Mouse (Mus musculus) lung, postnatal 0 days (tissue): Measurements from ENCODE around the gene Gm20388. TPM values are rescaled to one million over a fixed set of nuclear protein-coding genes. Genes with fewer than 3 reads are reported as not detected.

Experiments
- ATAC-seq: fragments of 200-750 bp; cut with Nextera tagmentation; 2 replicates; pipeline ENCODE4 v1.8.0; 2017; ENCODE audit warnings: moderate library complexity
- DNase-seq: peaks from one replicate; pipeline ENCODE4 v3.0.0-alpha.2; 2016; ENCODE audit warnings: low spot score
- H3K27ac ChIP-seq: fragments of 300-500 bp; sonication (generic); 2 replicates; pipeline ENCODE4 v1.5.1; 2014; ENCODE audit warnings: antibody characterized with exemption, mild to moderate bottlenecking, low read length, mixed read lengths
- H3K27me3 ChIP-seq: fragments of 300-500 bp; sonication (generic); replicated peaks from 2 replicates; pipeline ENCODE4 v1.6.1; 2014; ENCODE audit warnings: low read length, mixed read lengths; ENCODE audit not compliant: insufficient read depth
- H3K36me3 ChIP-seq: fragments of 300-500 bp; sonication (generic); 2 replicates; pipeline ENCODE4 v1.6.1; 2014; ENCODE audit warnings: low read length, mixed read lengths; ENCODE audit not compliant: insufficient read depth
- H3K4me1 ChIP-seq: fragments of 300-500 bp; sonication (generic); 2 replicates; pipeline ENCODE4 v1.6.1; 2014; ENCODE audit warnings: antibody characterized with exemption, low read depth, low read length, mixed read lengths; ENCODE audit not compliant: insufficient read depth
- H3K4me2 ChIP-seq: fragments of 300-500 bp; sonication (generic); replicated peaks from 2 replicates; pipeline ENCODE4 v1.6.1; 2014; ENCODE audit warnings: low read depth, mild to moderate bottlenecking, low read length, moderate library complexity, mixed read lengths
- H3K4me3 ChIP-seq: fragments of 300-500 bp; sonication (generic); 2 replicates; pipeline ENCODE4 v1.5.1; 2014; ENCODE audit warnings: low read depth, low read length
- H3K9ac ChIP-seq: fragments of 300-500 bp; sonication (generic); replicated peaks from 2 replicates; pipeline ENCODE4 v1.6.1; 2014; ENCODE audit warnings: low read depth, mild to moderate bottlenecking
- H3K9me3 ChIP-seq: fragments of 300-500 bp; sonication (generic); 2 replicates; pipeline ENCODE4 v1.6.1; 2016; ENCODE audit warnings: low read length, mixed read lengths
- CTCF ChIP-seq: IDR thresholded peaks from 2 replicates; pipeline ENCODE4 v1.5.1; 2016; ENCODE audit warnings: antibody characterized with exemption, mild to moderate bottlenecking
- EP300 ChIP-seq: IDR thresholded peaks from 2 replicates; pipeline ENCODE4 v1.6.1; 2016; ENCODE audit warnings: antibody characterized with exemption, mild to moderate bottlenecking, control low read depth
- WGBS: fragments of 180-500 bp; shearing (Covaris S2); extraction: QIAGEN DNeasy Blood & Tissue Kit; methylation state at CpG from one replicate; pipeline ENCODE4 v1.1.7; 2014; 5-methylcytosine and 5-hydroxymethylcytosine counted together
- polyA plus RNA-seq: library from polyadenylated mRNA; unstranded; fragments of >200 nt; fragmentation: Nextera tagmentation; extraction: Ambion mirVana; gene quantifications from 2 replicates; pipeline ENCODE4 v1.2.1, GENCODE M21; 2015

Gene Gm20388
- polyA plus RNA-seq, 1 experiment from 2014 or later = not detected

DNA sequence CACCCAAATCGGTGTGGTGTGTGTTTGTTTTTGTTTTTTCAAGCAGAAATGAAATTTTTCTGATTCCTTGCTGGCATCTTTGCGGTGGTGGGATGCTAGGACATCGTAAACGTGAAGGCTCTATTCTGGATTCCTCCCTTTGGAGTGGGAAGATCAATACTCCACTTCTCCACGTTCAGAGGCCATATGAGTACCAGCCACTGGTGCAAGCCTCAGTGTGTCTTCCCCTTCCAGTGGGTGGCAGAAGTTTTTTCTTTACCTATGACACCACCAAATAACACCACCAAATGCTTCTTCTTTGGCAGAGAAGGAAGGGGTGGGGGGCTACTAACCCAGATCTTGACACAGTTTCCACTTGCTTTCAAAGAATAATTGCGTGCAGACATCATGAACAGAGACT is 1215.5 kb downstream of the Gm20388 start:
- Histone ChIP-seq H3K4me3 (no peak overlapping the region), H3K9ac (no peak overlapping the region), H3K36me3 (no peaks in the 10 kb centered on the region), H3K4me1 (peaks cover 3% of the 10 kb centered on the region; the same call in 1 of the 2 replicates), H3K4me2 (no peak overlapping the region), H3K27me3 (peaks cover 56% of the 10 kb centered on the region), H3K27ac (no peak overlapping the region), H3K9me3 (no peaks in the 10 kb centered on the region)
- ATAC-seq = no peak
- TF ChIP-seq CTCF (no peak), EP300 (no peak)
- no peak for DNase-seq
- 11% methylated on average over 6 of the region's 6 CpGs for WGBS

DNA sequence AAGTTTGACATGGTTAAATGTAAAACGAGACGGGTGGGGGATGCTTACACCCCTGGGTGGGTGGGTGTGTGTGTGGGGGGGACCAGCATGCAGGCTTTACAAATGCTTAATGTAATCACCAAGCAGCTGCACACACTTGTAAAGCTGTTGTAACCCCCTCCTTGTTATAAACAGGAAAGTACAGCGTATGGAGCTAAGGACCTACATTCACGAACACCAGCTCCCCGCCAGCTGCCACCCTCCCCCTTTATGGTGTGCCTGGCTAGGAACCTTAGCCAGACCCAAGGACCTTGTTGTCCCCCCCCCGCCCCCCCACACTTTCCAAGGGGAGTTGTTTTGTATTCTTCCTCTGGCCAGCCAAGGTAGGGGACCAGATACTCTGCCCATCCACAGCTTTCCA is 1216.1 kb downstream of the Gm20388 start:
- Histone ChIP-seq H3K4me1 (peaks cover 3% of the 10 kb centered on the region; the same call in 1 of the 2 replicates), H3K36me3 (no peaks in the 10 kb centered on the region), H3K27me3 (peaks cover 51% of the 10 kb centered on the region), H3K4me2 (no peak overlapping the region), H3K9me3 (no peaks in the 10 kb centered on the region), H3K9ac (no peak overlapping the region), H3K27ac (no peak overlapping the region), H3K4me3 (no peak overlapping the region)
- WGBS = 4% methylated on average over 6 of the region's 6 CpGs
- TF ChIP-seq CTCF (no peak), EP300 (no peak)
- DNase-seq = no peak
- ATAC-seq = no peak

DNA sequence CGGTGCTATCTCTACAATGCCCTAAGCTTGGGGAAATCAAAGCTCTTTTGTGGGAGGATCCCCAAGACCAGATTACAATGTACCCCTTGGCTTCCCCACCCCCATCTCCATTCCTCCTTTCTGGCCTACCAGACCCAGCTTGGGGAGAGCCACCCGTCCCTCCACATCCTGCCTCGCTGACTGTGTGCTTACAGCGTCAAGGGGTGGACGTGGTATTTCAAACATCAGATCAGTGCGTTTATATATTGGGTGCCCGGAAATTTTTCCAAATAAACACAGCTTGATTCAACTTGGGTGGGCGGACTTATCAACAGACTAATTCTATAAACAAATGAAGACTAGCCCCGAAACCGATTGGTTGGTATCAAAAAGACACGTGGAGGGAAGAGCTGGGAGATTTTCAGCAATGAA is 1216.7 kb downstream of the Gm20388 start:
- TF ChIP-seq CTCF (no peak), EP300 (peak; percentile 73)
- ATAC-seq (peak; percentile 60), DNase-seq (peak; percentile 69)
- Histone ChIP-seq H3K27me3 (peaks cover 45% of the 10 kb centered on the region), H3K9ac (no peak overlapping the region), H3K4me1 (peaks cover 3% of the 10 kb centered on the region; the same call in 1 of the 2 replicates), H3K36me3 (no peaks in the 10 kb centered on the region), H3K4me2 (peak overlapping the region; percentile 0; the same call in 1 of the 2 replicates), H3K9me3 (no peaks in the 10 kb centered on the region), H3K4me3 (no peak overlapping the region), H3K27ac (no peak overlapping the region)
- 1% methylated on average over 11 of the region's 11 CpGs for WGBS

DNA sequence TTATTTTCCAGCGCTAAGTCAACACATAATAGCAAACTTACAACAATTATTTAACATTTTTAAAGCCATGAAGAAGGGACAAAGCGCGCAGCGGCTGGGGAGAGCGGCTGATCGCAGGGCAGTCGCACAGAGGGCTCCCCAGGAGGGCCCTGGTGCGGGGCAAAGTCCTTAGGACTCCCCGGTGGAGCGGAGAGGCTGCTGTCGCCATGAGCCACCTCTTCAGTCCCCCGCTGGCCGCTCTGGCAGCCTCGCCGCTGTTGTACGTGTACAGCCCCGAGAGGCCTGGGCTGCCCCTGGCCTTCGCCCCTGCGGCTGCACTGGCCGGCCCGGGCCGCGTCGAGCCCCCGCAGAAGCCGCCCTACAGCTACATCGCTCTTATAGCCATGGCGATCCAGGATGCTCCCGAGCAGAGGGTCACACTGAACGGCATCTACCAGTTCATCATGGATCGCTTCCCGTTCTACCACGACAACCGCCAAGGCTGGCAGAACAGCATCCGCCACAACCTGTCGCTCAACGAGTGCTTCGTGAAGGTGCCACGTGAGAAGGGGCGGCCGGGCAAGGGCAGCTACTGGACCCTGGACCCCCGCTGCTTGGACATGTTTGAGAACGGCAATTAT is 1217.2 kb downstream of the Gm20388 start, which contains the start of gene Foxl1:
Gene Foxl1, plus strand, starts transcription at position 185 of the 620 bp plus-strand sequence.
- DNase-seq = no peak
- under 1% methylated on average over 41 of the region's 43 CpGs for WGBS

GRCm38 (mm10) chr8:121128531-121129264 is 1218.1 kb downstream of the Gm20388 start:
- H3K4me2 ChIP-seq = peak overlapping the region; percentile 49
- TF ChIP-seq CTCF (no peak), EP300 (no peak)

More for the DNA sequence above, 1217.2 kb downstream of the Gm20388 start, which contains the start of gene Foxl1:
- peaks cover 3% of the 10 kb centered on the region; the same call in 1 of the 2 replicates for H3K4me1 ChIP-seq
- ATAC-seq = no peak
- no peaks in the 10 kb centered on the region for H3K36me3 ChIP-seq
- peaks cover 39% of the 10 kb centered on the region for H3K27me3 ChIP-seq
- no peaks in the 10 kb centered on the region for H3K9me3 ChIP-seq
- H3K27ac ChIP-seq = no peak within 1 kb of the TSS
- H3K4me3 ChIP-seq = peak within 1 kb of the TSS; percentile 14; the same call in 1 of the 2 replicates
- peak within 1 kb of the TSS; percentile 49 for H3K4me2 ChIP-seq
- H3K9ac ChIP-seq = no peak within 1 kb of the TSS
- TF ChIP-seq CTCF = no peak

DNA sequence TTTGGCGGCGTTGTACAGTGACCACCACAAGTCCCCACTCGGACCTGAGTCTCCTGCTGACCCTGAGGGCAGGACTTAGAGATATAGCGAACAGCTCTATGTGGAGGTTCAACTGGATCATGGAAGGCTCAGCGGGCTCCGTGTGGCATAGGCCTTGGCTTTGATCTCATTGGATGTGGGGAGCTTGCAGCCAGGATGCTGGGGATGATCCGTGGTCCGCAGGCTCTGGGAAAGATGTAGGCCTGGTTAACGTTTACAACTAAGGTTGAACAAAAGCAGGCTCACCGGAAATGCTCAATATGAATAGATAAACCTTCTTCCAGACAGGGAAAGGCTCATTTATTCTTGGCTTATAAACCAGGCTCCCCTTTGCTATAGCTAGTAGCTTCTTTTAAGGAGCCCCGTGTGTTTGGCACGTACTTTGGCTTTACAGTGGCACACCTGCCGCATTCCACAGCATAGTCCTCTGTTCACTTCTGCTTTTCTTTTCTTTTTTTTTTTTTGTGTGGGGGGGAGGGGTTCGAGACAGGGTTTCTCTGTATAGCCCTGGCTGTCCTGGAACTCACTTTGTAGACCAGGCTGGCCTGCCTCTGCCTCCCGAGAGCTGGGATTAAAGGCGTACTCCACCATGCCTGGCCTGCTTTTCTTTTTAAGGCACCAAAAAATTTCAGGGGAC is 1218.8 kb downstream of the Gm20388 start:
- no peak overlapping the region for H3K27ac ChIP-seq
- no peaks in the 10 kb centered on the region for H3K36me3 ChIP-seq
- H3K9me3 ChIP-seq = no peaks in the 10 kb centered on the region
- H3K4me3 ChIP-seq = no peak overlapping the region
- peaks cover 3% of the 10 kb centered on the region; the same call in 1 of the 2 replicates for H3K4me1 ChIP-seq
- DNase-seq = no peak
- ATAC-seq = no peak
- TF ChIP-seq EP300 (no peak), CTCF (no peak)
- no peak overlapping the region for H3K9ac ChIP-seq
- H3K4me2 ChIP-seq = no peak overlapping the region
- H3K27me3 ChIP-seq = peaks cover 29% of the 10 kb centered on the region
- 29% methylated on average over 16 of the region's 16 CpGs for WGBS

More at GRCm38 (mm10) chr8:121128531-121129264, 1218.1 kb downstream of the Gm20388 start:
- Histone ChIP-seq H3K27ac (no peak overlapping the region), H3K4me1 (peaks cover 3% of the 10 kb centered on the region; the same call in 1 of the 2 replicates), H3K27me3 (peaks cover 32% of the 10 kb centered on the region), H3K9me3 (no peaks in the 10 kb centered on the region), H3K36me3 (no peaks in the 10 kb centered on the region), H3K4me3 (peak overlapping the region; percentile 14; the same call in 1 of the 2 replicates), H3K9ac (no peak overlapping the region)
- ATAC-seq (no peak), DNase-seq (no peak)
- WGBS = 2% methylated on average over 50 of the region's 55 CpGs
